Mouse (Mus musculus): ENCODE measurements at regions not wholly inside any gene's neighbourhood (a gene's known extent, or its start where the extent isn't known, plus 50 kb on each side); places are given as distances from the start of the nearest gene placed in this dataset.

GRCm38 (mm10) chr4:4629251-4629650, 163.9 kb downstream of the Impad1 start:
- TF ChIP-seq CTCF (conservative IDR thresholded peaks at IDR 0.05; ENCODE audit: insufficient read depth, insufficient read length, low read depth, low read length) = no peak
- TF ChIP-seq POLR2A (IDR thresholded peaks at IDR 0.05; ENCODE audit: low read depth, low read length) = no peak
